Mouse (Mus musculus): ENCODE results near the gene Prss35. TPM values are rescaled to one million over a fixed set of nuclear protein-coding genes. Genes with fewer than 3 reads are reported as not detected.

The Prss35 gene
- polyA plus RNA-seq, 1 experiment, result 0.04 TPM

- WGBS, result 24% methylated on average over 1 of the region's 1 CpGs
- no peak for DNase-seq (ENCODE audit: low read depth, low spot score)
Measured at GRCm38 (mm10) chr9:86729084-86729483, 14.4 kb upstream of the Prss35 start.

DNA sequence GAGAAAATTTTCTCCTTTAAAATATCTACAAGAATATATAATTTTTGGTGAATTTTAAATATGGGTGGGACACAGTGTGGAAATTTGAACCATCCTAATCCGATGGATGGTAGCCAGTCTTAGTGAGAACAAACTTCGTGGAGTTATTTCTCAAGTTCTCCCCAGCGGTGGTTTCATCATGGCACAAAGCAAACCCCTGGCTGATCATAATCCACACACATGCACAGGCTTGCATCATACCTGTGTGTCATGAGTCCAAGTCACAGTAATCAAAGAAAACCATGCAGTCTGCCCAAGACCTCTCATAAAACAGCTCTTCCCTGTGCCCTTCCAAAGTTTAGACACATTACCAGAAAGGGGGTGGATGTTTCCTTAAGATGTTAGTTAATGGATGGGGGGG lies 13.6 kb upstream of the Prss35 start:
- DNase-seq (ENCODE audit: low read depth, low spot score), result no peak
- WGBS, result 91% methylated on average over 3 of the region's 3 CpGs

GRCm38 (mm10) chr9:86734357-86734756 lies 9.1 kb upstream of the Prss35 start:
- no peak for DNase-seq (ENCODE audit: low read depth, low spot score)

DNA sequence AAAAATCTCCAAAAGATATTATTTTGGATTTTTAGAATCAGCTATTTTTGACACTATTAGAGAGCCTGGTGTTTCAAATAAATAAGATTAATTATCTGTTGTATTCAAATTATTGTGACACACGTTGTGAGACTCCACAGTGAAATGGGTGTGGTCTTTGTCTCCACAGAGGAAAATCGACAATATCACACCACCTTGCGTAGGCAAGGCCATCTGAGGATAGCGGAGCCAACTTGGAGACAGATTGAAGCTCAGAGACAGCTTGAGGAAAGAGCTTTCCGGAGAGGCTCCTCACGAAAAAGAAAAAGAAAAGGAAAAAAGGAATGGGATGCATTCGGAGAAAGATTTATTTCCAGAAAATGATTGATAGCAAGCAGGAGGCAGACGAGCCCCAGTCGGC lies 8.7 kb upstream of the Prss35 start:
- WGBS, result 57% methylated on average over 9 of the region's 9 CpGs
- DNase-seq (ENCODE audit: low read depth, low spot score), result no peak

DNA sequence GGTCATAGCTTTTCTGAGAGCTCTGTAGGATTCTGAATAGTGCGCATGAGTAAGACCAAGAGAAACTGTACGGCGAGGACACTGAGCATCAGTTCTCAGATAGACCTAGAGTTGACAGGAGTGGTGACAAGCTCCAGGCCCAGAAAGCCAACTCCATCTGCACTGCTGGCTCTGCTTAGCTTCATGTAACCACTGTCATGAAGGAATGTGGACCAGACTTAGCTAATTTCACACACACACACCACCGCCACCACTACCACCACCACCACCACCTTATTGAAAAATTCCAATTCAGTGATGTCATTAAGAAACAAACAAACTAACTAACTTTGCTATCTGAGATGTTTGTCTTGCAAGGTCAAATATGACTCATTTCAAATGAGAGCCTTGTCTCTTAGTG lies 6.5 kb upstream of the Prss35 start:
- WGBS, result 86% methylated on average over 4 of the region's 4 CpGs
- no peak for DNase-seq (ENCODE audit: low read depth, low spot score)

GRCm38 (mm10) chr9:86738067-86738466 lies 5.4 kb upstream of the Prss35 start:
- no peak for DNase-seq (ENCODE audit: low read depth, low spot score)
- 92% methylated on average over 1 of the region's 1 CpGs for WGBS

GRCm38 (mm10) chr9:86738801-86739200 lies 4.6 kb upstream of the Prss35 start:
- no peak for DNase-seq (ENCODE audit: low read depth, low spot score)
- WGBS, result 96% methylated on average over 8 of the region's 8 CpGs

DNA sequence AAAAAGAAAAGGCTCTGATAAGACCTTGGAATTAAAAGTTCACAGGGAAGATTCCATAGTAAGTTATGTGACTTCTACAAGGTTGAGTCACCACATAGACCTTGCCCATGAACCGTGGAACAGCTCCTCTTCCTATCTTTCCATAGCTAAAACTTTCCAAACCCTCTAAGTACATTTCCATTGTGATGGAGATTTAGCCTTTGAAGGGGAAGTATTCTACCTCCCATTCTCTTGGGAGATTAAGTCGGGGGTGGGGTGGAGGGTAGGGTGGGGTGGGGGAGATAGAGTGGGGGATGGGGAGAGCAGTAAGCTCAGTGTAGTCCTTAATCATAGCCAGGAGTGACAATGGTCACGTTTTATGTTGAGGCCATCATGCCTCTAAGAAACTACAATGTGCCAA lies 3.5 kb upstream of the Prss35 start:
- no peak for DNase-seq (ENCODE audit: low read depth, low spot score)
- WGBS, result 47% methylated on average over 3 of the region's 3 CpGs

- 42% methylated on average over 5 of the region's 5 CpGs for WGBS
- DNase-seq (ENCODE audit: low read depth, low spot score), result no peak
Measured at GRCm38 (mm10) chr9:86744041-86744440, 592 bp downstream of the Prss35 start.

DNA sequence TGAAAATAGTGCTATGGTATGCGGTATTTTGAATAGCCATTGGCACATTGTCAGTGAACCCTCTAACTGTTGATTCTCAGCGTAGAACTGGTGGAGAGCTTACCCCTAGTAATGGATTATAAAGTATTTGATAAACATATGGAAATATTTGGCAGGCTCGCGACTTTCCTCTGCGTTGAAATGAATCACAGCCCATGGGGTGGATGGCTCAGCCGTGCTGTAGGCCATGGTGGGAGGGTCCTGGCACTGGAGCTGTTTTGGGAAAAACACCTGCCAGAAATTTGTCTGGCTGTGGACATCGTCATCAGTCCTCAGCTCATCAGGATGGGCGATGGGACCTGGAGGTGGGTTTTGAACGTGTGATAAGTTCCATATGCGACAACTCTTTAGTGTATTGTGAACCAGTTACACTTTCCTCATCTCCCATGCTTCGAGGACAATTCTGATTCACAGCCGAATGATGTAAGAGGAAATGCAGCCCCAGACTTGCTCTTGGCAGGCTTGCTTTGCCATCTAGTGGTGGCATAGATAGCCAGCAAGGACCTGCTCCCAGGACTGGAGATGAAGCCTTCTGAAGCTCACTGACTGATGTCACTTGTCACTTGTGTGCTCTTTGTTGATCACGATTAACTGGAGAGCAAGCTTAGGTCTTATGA lies 2.6 kb downstream of the Prss35 start:
- DNase-seq (ENCODE audit: low read depth, low spot score), result peak; percentile 16
- 27% methylated on average over 13 of the region's 13 CpGs for WGBS

DNA sequence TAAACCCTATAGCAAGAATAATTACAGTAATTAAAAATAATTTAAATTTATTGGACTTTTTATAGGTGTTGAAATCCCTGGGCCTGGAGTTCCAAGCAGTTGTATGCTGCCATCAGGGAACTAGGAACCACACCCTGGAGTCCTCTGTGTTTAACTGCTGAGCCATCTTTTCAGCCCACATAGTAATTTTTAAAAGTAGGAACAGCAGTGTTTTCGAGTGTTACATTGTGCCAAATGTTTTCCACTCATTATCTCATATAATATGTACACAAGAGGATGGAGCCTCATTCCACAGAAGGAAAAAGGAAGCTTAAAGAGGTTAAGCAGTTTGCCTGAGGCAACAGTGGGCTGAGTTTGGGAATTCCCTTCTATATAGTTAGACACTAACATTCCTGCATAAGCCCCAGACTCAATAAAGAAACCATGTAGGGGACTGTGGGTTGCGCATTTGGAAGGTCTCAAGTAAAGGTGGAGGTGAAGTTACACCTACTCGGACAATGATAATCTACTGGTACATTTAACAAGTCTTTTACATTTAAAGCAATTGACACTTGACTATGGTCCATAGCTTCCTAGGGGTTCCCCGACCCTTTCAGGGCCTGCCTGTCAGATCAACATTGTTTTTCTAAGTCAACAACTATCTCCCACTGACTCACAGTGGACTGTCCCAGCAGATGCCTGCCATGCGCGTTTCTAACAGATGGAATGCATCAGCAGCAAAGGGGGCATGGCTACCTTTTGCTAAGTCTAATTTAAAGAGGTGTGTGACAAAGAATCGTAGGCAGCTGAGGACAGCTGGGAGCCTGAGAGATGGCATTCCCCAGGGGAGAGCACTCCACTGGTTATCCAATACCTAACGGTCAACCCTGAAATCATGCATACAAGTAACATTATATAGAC lies 19.3 kb downstream of the Prss35 start:
- WGBS, result 60% methylated on average over 8 of the region's 8 CpGs
- no peak for DNase-seq (ENCODE audit: low read depth, low spot score)

DNA sequence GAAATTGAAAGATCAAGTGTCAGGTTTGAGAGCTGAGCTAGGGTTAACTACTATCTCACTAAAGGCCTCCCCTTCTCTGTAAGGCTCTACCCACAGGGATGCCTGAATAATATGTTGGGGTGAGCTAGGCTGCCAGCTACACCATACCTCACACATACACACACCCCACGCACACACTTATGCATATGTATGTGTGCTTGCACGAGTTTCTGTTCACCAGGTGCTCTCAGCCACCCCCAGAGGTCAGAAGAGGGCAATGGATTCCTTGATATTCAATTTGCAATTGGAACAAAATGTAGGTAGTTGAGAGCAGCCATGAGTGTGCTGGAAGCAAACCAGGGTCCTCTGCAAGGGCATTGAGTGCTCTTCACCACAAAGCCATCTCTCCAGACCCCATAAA lies 20.6 kb downstream of the Prss35 start:
- 45% methylated on average over 2 of the region's 2 CpGs for WGBS
- no peak for DNase-seq (ENCODE audit: low read depth, low spot score)

- WGBS, result 64% methylated on average over 10 of the region's 10 CpGs
- no peak for DNase-seq (ENCODE audit: low read depth, low spot score)
Measured at GRCm38 (mm10) chr9:86766991-86767390, 23.5 kb downstream of the Prss35 start.

GRCm38 (mm10) chr9:86772897-86773296 lies 29.4 kb downstream of the Prss35 start:
- WGBS, result 46% methylated on average over 3 of the region's 3 CpGs

GRCm38 (mm10) chr9:86773996-86774395 lies 30.5 kb downstream of the Prss35 start:
- DNase-seq (ENCODE audit: low read depth, low spot score), result no peak
- WGBS, result 70% methylated on average over 8 of the region's 8 CpGs

More at GRCm38 (mm10) chr9:86772897-86773296, 29.4 kb downstream of the Prss35 start:
- no peak for DNase-seq (ENCODE audit: low read depth, low spot score)

GRCm38 (mm10) chr9:86775374-86775773 lies 31.9 kb downstream of the Prss35 start:
- WGBS, result 70% methylated on average over 6 of the region's 6 CpGs
- DNase-seq (ENCODE audit: low read depth, low spot score), result no peak

- WGBS, result 36% methylated on average over 7 of the region's 7 CpGs
- no peak for DNase-seq (ENCODE audit: low read depth, low spot score)
Measured at GRCm38 (mm10) chr9:86777309-86777708, 33.9 kb downstream of the Prss35 start.

DNA sequence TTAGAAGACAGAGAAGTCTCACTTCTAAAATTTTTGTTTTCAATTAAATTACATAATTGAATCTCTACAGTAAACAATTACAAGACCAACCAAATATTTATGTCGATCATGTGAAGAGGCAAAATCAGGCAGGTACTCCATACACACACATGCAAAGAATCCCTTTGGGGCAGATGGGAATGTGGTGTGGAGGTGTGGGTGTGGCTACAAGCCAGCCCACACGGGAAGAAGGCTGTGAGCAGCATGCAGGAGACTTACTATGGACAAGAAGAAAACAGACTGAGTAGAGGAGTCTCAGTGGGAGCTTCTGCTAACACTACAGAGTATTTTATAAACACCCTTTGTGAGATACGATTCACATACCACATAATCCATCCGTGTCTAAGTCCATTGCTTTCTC lies 34.8 kb downstream of the Prss35 start:
- 56% methylated on average over 4 of the region's 4 CpGs for WGBS
- no peak for DNase-seq (ENCODE audit: low read depth, low spot score)

GRCm38 (mm10) chr9:86781426-86781825 lies 38.0 kb downstream of the Prss35 start:
- 83% methylated on average over 4 of the region's 4 CpGs for WGBS
- no peak for DNase-seq (ENCODE audit: low read depth, low spot score)

DNA sequence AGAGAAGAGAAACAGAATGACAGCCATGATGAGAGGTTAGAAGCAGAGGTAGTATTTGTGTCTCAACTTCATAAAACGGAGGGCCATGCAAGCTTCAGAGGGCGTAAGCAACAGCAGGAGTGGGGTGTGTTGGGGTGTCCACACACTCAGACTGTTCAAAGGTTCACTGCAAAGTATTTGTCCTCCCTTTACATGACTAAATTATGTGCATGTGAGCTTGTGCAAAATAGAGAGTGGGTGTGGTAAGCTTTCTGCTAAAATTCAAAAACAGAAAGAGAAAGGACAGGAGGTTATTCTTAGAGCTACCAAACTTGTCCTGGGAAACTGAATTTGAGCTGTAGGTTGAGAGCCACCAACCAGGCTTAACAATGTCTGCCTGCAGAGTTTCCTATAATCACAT lies 39.4 kb downstream of the Prss35 start:
- 76% methylated on average over 2 of the region's 2 CpGs for WGBS
- DNase-seq (ENCODE audit: low read depth, low spot score), result no peak

GRCm38 (mm10) chr9:86789186-86789585 lies 45.7 kb downstream of the Prss35 start:
- WGBS, result 56% methylated on average over 6 of the region's 6 CpGs
- DNase-seq (ENCODE audit: low read depth, low spot score), result no peak

Data from large intestine, adult 2 months (tissue).